In the genomic region with DNA sequence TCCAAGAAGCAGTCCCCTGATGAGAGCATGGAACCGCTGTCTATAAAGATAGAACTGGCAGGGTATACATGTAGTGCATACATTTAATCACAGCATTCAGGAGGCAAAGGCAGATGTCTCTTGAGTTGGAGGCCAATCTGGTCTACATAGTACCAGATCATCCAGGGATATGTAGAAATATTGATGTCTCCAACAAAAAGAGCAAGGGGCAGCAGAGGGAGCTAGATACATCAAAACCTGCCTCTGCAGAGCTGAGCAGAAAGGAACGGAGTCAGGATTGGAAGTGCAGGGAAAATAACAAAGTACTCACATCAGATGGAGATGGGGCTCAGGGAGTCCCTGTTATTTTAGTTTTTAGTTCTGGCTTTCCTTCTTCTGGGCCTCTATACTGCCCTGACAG, we compare ENCODE assay signal across 13 mouse cellular contexts. TPM values are rescaled to one million over a fixed set of nuclear protein-coding genes. Genes with fewer than 3 reads are reported as not detected.
DNase-seq lines count a peak whose midpoint lies in the region; ATAC-seq and TF ChIP-seq lines count a peak whose summit lies in the region.
"Had no signal": no experiment of that assay in that cellular context is flagged by ENCODE, and none has a peak within 500 bp of the region (broad histone marks: within the 10 kb centered on the region; RNA-seq: fewer than 3 reads in every experiment).

No protein-coding gene starts in this region.

- no peak for ATAC-seq in forebrain, embryonic 15.5 days (replicated peaks)
- no peak for ATAC-seq in forebrain, embryonic 12.5 days (ENCODE audit: low FRiP score)
- no peak for ATAC-seq in midbrain, embryonic 15.5 days (replicated peaks)
- no peak for ATAC-seq in kidney, embryonic 16.5 days (ENCODE audit: low FRiP score, low TSS enrichment)
- ATAC-seq: Patski had no signal

- 63% methylated on average over 2 of the region's 2 CpGs for WGBS in forebrain, embryonic 15.5 days
- 79% methylated on average over 2 of the region's 2 CpGs for WGBS in forebrain, embryonic 12.5 days
- WGBS in midbrain, embryonic 15.5 days: 57% methylated on average over 2 of the region's 2 CpGs
- WGBS in kidney, embryonic 16.5 days: 84% methylated on average over 2 of the region's 2 CpGs

- no peaks in the 10 kb centered on the region for H3K9me3 ChIP-seq in forebrain, embryonic 15.5 days
- no peaks in the 10 kb centered on the region for H3K9me3 ChIP-seq in forebrain, embryonic 12.5 days
- no peaks in the 10 kb centered on the region for H3K9me3 ChIP-seq in midbrain, embryonic 15.5 days
- H3K9me3 ChIP-seq in kidney, embryonic 16.5 days (ENCODE audit: low read length): no peaks in the 10 kb centered on the region
- H3K9me3 ChIP-seq: embryonic facial prominence, embryonic 12.5 days had no signal

- no peak overlapping the region for H3K4me2 ChIP-seq in forebrain, embryonic 15.5 days (replicated peaks)
- H3K4me2 ChIP-seq in forebrain, embryonic 12.5 days: no peak overlapping the region
- H3K4me2 ChIP-seq in midbrain, embryonic 15.5 days: no peak overlapping the region
- no peak overlapping the region for H3K4me2 ChIP-seq in kidney, embryonic 16.5 days (replicated peaks; ENCODE audit: low read depth, low read length)
- H3K4me2 ChIP-seq: embryonic facial prominence, embryonic 12.5 days had no signal

- no peak for DNase-seq in left cerebral cortex, adult 2 months (ENCODE audit: extremely low spot score in 1 of 2, low spot score in 2 of 2)
- no peak for DNase-seq in left cerebral cortex, adult 18-20 months (ENCODE audit: low spot score in 2 of 2)
- DNase-seq in brain, adult 2 months (ENCODE audit: low read depth, low spot score): peak; percentile 58
- no peak for DNase-seq in adrenal gland, adult 18-20 months (ENCODE audit: low spot score in 2 of 2)

- 0 out of 2 replicates have a peak overlapping the region, but pooled peaks have one; percentile 6 for H3K27ac ChIP-seq in forebrain, embryonic 15.5 days (replicated peaks)
- no peak overlapping the region for H3K27ac ChIP-seq in forebrain, embryonic 12.5 days
- no peak overlapping the region; the same call in 1 of the 2 replicates for H3K27ac ChIP-seq in left cerebral cortex, adult 2 months
- peak overlapping the region; percentile 28; the same call in 1 of the 2 replicates for H3K27ac ChIP-seq in midbrain, embryonic 15.5 days
- no peak overlapping the region for H3K27ac ChIP-seq in kidney, embryonic 16.5 days (ENCODE audit: low read length)
- H3K27ac ChIP-seq: embryonic facial prominence, embryonic 12.5 days; macrophage had no signal

- intact Hi-C loops in left cerebral cortex, adult 2 months (cut with DNase I): no loop called here

- H3K9ac ChIP-seq in forebrain, embryonic 15.5 days (replicated peaks): no peak overlapping the region
- H3K9ac ChIP-seq in forebrain, embryonic 12.5 days: no peak overlapping the region
- H3K9ac ChIP-seq in midbrain, embryonic 15.5 days: no peak overlapping the region
- H3K9ac ChIP-seq in kidney, embryonic 16.5 days (replicated peaks; ENCODE audit: low read length): no peak overlapping the region
- H3K9ac ChIP-seq: embryonic facial prominence, embryonic 12.5 days had no signal

- no peak overlapping the region for H3K4me3 ChIP-seq in forebrain, embryonic 15.5 days
- H3K4me3 ChIP-seq in forebrain, embryonic 12.5 days (replicated peaks): no peak overlapping the region
- H3K4me3 ChIP-seq in left cerebral cortex, adult 2 months: no peak overlapping the region
- no peak overlapping the region for H3K4me3 ChIP-seq in midbrain, embryonic 15.5 days
- H3K4me3 ChIP-seq in kidney, embryonic 16.5 days (ENCODE audit: low read length): no peak overlapping the region
- H3K4me3 ChIP-seq: embryonic facial prominence, embryonic 12.5 days had no signal

- peaks cover 3% of the 10 kb centered on the region; the same call in 1 of the 2 replicates for H3K36me3 ChIP-seq in forebrain, embryonic 15.5 days
- H3K36me3 ChIP-seq in forebrain, embryonic 12.5 days (replicated peaks): peaks cover 18% of the 10 kb centered on the region; the same call in 1 of the 2 replicates
- 0 out of 2 replicates have a peak, but pooled peaks cover 8% of the 10 kb centered on the region for H3K36me3 ChIP-seq in midbrain, embryonic 15.5 days (replicated peaks)
- 0 out of 2 replicates have a peak, but pooled peaks cover 3% of the 10 kb centered on the region for H3K36me3 ChIP-seq in kidney, embryonic 16.5 days (ENCODE audit: insufficient read depth, low read length)

- peak; percentile 19 for TF ChIP-seq CTCF in left cerebral cortex, adult 2 months (IDR thresholded peaks at IDR 0.05)

- H3K4me1 ChIP-seq in forebrain, embryonic 15.5 days: peaks cover 25% of the 10 kb centered on the region
- peaks cover 20% of the 10 kb centered on the region for H3K4me1 ChIP-seq in forebrain, embryonic 12.5 days
- H3K4me1 ChIP-seq in midbrain, embryonic 15.5 days: peaks cover 32% of the 10 kb centered on the region
- peaks cover 7% of the 10 kb centered on the region for H3K4me1 ChIP-seq in kidney, embryonic 16.5 days (ENCODE audit: insufficient read depth, low read length)

- H3K27me3 ChIP-seq in forebrain, embryonic 15.5 days: no peaks in the 10 kb centered on the region
- no peaks in the 10 kb centered on the region for H3K27me3 ChIP-seq in forebrain, embryonic 12.5 days
- no peaks in the 10 kb centered on the region for H3K27me3 ChIP-seq in midbrain, embryonic 15.5 days (replicated peaks)
- no peaks in the 10 kb centered on the region for H3K27me3 ChIP-seq in kidney, embryonic 16.5 days (ENCODE audit: insufficient read depth, low read length)
- H3K27me3 ChIP-seq: embryonic facial prominence, embryonic 12.5 days; Patski had no signal

RNA-seq across cellular contexts. Expression of gene Hdac11, which starts 8.1 kb away (rescaled TPM):
- 21.1 and 24.1 TPM in 2 replicates for polyA plus RNA-seq in forebrain, embryonic 15.5 days (2015; fragmentation: Nextera tagmentation; extraction: Ambion mirVana)
- polyA plus RNA-seq in forebrain, embryonic 12.5 days (2016; fragmentation: Nextera tagmentation; extraction: Ambion mirVana): 16.3 and 18.0 TPM in 2 replicates
- total RNA-seq in left cerebral cortex, adult 2 months (2021): 100 to 1,000 TPM; 174 to 176 TPM
- total RNA-seq in left cerebral cortex, adult 18-20 months (2021): 100 to 1,000 TPM; 170 to 186 TPM
- polyA plus RNA-seq in midbrain, embryonic 15.5 days (2015; fragmentation: Nextera tagmentation; extraction: Ambion mirVana): 46.5 and 49.4 TPM in 2 replicates
- 15.5 and 15.7 TPM in 2 replicates for polyA plus RNA-seq in kidney, embryonic 16.5 days (2015; fragmentation: Nextera tagmentation; extraction: Ambion mirVana)
- 10 to 100 TPM in 1 of 2 experiments, 1 to 10 TPM in 1; 7.1 to 10.9 TPM for total RNA-seq in adrenal gland, adult 18-20 months (2021)

RNA-seq across cellular contexts. Expression of gene Fbln2, which starts 47.7 kb away (rescaled TPM):
- 10.0 and 11.1 TPM in 2 replicates for polyA plus RNA-seq in forebrain, embryonic 15.5 days (2015; fragmentation: Nextera tagmentation; extraction: Ambion mirVana)
- 39.4 and 45.6 TPM in 2 replicates for polyA plus RNA-seq in forebrain, embryonic 12.5 days (2016; fragmentation: Nextera tagmentation; extraction: Ambion mirVana)
- 1 to 10 TPM; 5.7 to 8.0 TPM for total RNA-seq in left cerebral cortex, adult 2 months (2021)
- 1 to 10 TPM; 6.5 to 7.3 TPM for total RNA-seq in left cerebral cortex, adult 18-20 months (2021)
- 15.1 and 16.7 TPM in 2 replicates for polyA plus RNA-seq in midbrain, embryonic 15.5 days (2015; fragmentation: Nextera tagmentation; extraction: Ambion mirVana)
- 39.8 and 43.8 TPM in 2 replicates for polyA plus RNA-seq in kidney, embryonic 16.5 days (2015; fragmentation: Nextera tagmentation; extraction: Ambion mirVana)
- 10 to 100 TPM in 1 of 2 experiments, 1 to 10 TPM in 1; 9.1 to 25.1 TPM for total RNA-seq in adrenal gland, adult 18-20 months (2021)
- total RNA-seq: granulocyte monocyte progenitor cell, adult 5-6 weeks; monocyte, adult 5-6 weeks had no signal

RNA-seq across cellular contexts. Expression of gene Nup210, which starts 48.0 kb away (rescaled TPM):
- polyA plus RNA-seq in forebrain, embryonic 15.5 days (2015; fragmentation: Nextera tagmentation; extraction: Ambion mirVana): 18.0 and 18.3 TPM in 2 replicates
- polyA plus RNA-seq in forebrain, embryonic 12.5 days (2016; fragmentation: Nextera tagmentation; extraction: Ambion mirVana): 32.7 and 37.9 TPM in 2 replicates
- total RNA-seq in left cerebral cortex, adult 2 months (2021): 10 to 100 TPM; 23.5 to 24.5 TPM
- 10 to 100 TPM; 20.3 TPM for total RNA-seq in left cerebral cortex, adult 18-20 months (2021)
- polyA plus RNA-seq in midbrain, embryonic 15.5 days (2015; fragmentation: Nextera tagmentation; extraction: Ambion mirVana): 22.0 and 22.5 TPM in 2 replicates
- 26.4 and 29.4 TPM in 2 replicates for polyA plus RNA-seq in kidney, embryonic 16.5 days (2015; fragmentation: Nextera tagmentation; extraction: Ambion mirVana)
- total RNA-seq in adrenal gland, adult 18-20 months (2021): 1 to 10 TPM; 3.9 to 4.6 TPM

Comparison
In these comparisons a context has a peak if more than half of its experiments do, and no peak if none do; other contexts are left out.
1. H3K27ac ChIP-seq: peak in forebrain, embryonic 15.5 days (single experiment) and midbrain, embryonic 15.5 days (single experiment); none in forebrain, embryonic 12.5 days (single experiment), left cerebral cortex, adult 2 months (single experiment) and kidney, embryonic 16.5 days (single experiment).